Mouse (Mus musculus) G1E (cell line): ENCODE results near the gene Spag8. TPM values are rescaled to one million over a fixed set of nuclear protein-coding genes. Genes with fewer than 3 reads are reported as not detected.

Experiments
- ATAC-seq: 2 replicates; pipeline ENCODE4 v1.8.0; 2016; ENCODE audit warnings: mild to moderate bottlenecking; ENCODE audit not compliant: insufficient number of reproducible peaks, poor library complexity, low FRiP score, severe bottlenecking; ENCODE audit errors: extremely low read depth
- DNase-seq: peaks from one replicate; pipeline ENCODE4 v3.0.0; 2012; ENCODE audit warnings: low spot score
- H3K27me3 ChIP-seq: 2 replicates; pipeline ENCODE4 v1.6.1; 2012; ENCODE audit warnings: mild to moderate bottlenecking, low read length, inconsistent platforms; ENCODE audit not compliant: insufficient read depth
- H3K36me3 ChIP-seq: replicated peaks from 2 replicates; pipeline ENCODE3; 2012; ENCODE audit warnings: mild to moderate bottlenecking, inconsistent platforms
- H3K4me1 ChIP-seq: 2 replicates; pipeline ENCODE4 v1.6.1; 2012; ENCODE audit warnings: low read depth, low read length, inconsistent platforms, mixed read lengths; ENCODE audit not compliant: insufficient read depth
- H3K4me3 ChIP-seq: 2 replicates; pipeline ENCODE4 v1.5.1; 2012; ENCODE audit warnings: low read depth, mild to moderate bottlenecking, inconsistent platforms, low read length, moderate library complexity, mixed read lengths
- H3K9me3 ChIP-seq: replicated peaks from 2 replicates; pipeline ENCODE4 v1.6.1; 2012; ENCODE audit warnings: inconsistent platforms
- CTCF ChIP-seq: IDR thresholded peaks from 2 replicates; pipeline ENCODE4 v1.5.1; 2012; ENCODE audit warnings: low read depth, low read length, inconsistent platforms, mixed read lengths
- GATA1 ChIP-seq: IDR thresholded peaks from 2 replicates; pipeline ENCODE4 v1.6.1; 2012; ENCODE audit warnings: borderline replicate concordance, low read length, inconsistent platforms, mixed read lengths
- GATA2 ChIP-seq: IDR thresholded peaks from 2 replicates; pipeline ENCODE4 v1.6.1; 2012; ENCODE audit warnings: low read depth, low read length, inconsistent platforms, borderline replicate concordance
- POLR2AphosphoS5 ChIP-seq: IDR thresholded peaks from 2 replicates; pipeline ENCODE4 v1.6.1; 2012; ENCODE audit warnings: low read depth, low read length, inconsistent platforms; ENCODE audit not compliant: insufficient replicate concordance
- TAL1 ChIP-seq: conservative IDR thresholded peaks from 2 replicates; pipeline ENCODE4 v1.6.1; 2012; ENCODE audit warnings: low read depth, low read length, inconsistent platforms, mixed read lengths
- polyA plus RNA-seq: library from polyadenylated mRNA; stranded (reverse); fragments of >175 nt; gene quantifications from 2 replicates; pipeline ENCODE4 v1.2.3, GENCODE M21; 2012
- total RNA-seq, 2 experiments: library from RNA; stranded (forward) in 1 of 2; stranded (reverse) in 1 of 2; fragments of 200-1000 nt in 1 of 2; fragments of >200 nt in 1 of 2; fragmentation: Nextera tagmentation in 1 of 2; gene quantifications; 2 replicates each; pipeline ENCODE4 v1.2.3; 2014 to 2017

The Spag8 gene
- total and polyA plus RNA-seq, 3 experiments, result 0.33 TPM; not detected in 2

DNA sequence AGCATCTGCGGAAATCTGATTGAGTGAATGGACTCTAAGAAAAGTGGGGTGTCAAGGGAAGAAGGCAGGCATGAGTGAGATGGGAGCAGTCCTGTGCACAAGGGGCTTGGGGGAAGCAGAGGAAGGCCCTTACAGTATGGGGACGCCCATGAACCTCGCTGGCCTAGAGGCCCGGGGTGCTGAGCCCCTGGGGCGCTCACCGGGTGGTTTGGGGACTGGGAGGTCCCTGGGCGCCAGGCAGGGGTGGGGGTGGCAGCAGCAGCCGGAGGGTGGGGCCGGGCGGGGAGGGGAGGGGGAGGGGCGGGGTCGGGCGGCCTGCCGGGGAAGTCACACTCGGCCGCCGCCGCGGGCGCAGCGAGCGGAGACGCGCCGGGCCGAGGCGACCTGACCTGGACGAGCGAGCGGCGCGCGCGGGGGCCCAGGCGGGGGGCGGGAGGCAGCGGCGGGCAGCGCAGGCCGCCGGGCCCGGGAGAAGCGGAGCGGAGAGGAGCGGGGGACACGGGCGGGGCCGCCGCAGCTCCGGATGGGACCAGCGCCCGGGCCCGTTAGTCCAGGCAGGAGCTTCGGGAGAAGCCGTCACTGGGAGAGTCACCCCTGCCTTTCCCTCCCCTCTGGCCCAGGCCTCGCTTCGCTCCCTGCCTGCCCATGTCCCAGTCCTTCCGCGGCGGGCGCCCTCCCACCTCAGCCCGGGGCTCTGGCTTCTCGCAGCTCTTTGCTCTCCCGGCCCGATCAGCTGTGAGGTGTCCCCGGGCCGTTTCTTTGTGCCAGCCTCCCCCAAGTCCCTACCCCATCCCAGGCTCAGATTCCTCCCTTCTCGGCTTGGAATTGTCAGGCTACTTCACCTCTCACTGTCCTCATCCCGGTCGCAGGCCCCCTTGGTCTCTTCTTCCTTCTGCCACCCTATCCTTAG is 22.1 kb downstream of the Spag8 start, which contains the start of gene Npr2:
Npr2 (plus strand) TSS at position 890 of the 910 bp plus-strand sequence.
- DNase-seq (peak; percentile 32), ATAC-seq (no peak)
- Histone ChIP-seq H3K9me3 (peaks cover 5% of the 10 kb centered on the region), H3K36me3 (no peaks in the 10 kb centered on the region), H3K27me3 (peaks cover 50% of the 10 kb centered on the region), H3K4me1 (peaks cover 26% of the 10 kb centered on the region), H3K4me3 (peak within 1 kb of the TSS; percentile 72)
- TF ChIP-seq CTCF (no peak), GATA2 (no peak), TAL1 (no peak), GATA1 (no peak), POLR2AphosphoS5 (no peak)

DNA sequence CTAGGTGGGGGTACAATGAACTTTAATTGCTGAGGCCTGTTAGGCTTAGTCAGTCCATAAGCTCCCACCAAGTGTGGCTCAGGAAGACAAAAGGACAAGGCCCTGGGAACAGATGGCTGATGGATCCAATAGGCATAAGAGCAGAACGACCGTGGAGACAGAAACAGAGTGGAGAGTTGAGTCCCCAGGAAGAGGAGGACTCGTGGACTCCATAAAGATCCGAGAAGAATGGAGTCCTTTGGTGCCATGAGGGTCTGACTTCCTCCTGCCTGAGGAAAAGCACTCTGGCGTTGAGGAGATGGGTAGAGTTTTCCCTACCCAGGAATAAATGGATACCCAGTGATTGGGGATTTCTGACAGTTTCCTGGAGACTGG is 22.7 kb downstream of the Spag8 start:
- DNase-seq (no peak), ATAC-seq (no peak)
- Histone ChIP-seq H3K36me3 (no peaks in the 10 kb centered on the region), H3K27me3 (peaks cover 44% of the 10 kb centered on the region), H3K4me1 (peaks cover 26% of the 10 kb centered on the region), H3K9me3 (peaks cover 8% of the 10 kb centered on the region), H3K4me3 (peak overlapping the region; percentile 72; the same call in 1 of the 2 replicates)
- TF ChIP-seq CTCF (no peak), POLR2AphosphoS5 (no peak), GATA1 (no peak), TAL1 (no peak), GATA2 (no peak)

DNA sequence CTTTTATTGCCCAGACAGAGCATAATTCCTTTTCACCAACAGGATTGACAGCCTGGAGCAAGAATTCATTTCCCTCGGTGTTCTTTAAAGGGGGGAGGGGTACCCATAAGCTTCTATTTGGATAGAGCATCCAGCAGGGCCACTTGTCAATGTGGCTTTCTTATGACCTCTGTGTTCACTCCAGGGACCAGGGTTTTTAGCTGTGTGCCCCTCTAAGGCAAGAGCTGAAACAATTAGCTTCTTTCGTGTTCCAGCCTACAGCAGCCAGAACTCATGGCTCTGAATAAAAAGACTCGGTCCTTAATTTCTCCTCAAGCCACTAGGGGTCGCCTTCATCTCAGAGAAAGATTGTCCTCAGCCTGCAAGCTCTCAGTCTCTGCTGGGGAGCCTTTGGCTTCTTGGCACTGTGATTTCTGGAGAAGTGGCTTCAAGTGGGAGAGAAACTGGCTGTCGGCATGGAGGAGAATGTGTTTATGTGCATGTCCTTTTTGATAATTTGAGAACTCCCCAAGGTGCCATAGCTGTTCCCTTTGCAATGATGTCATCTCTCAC is 23.3 kb downstream of the Spag8 start:
- H3K9me3 ChIP-seq, result peaks cover 13% of the 10 kb centered on the region
- no peaks in the 10 kb centered on the region for H3K36me3 ChIP-seq
- peaks cover 38% of the 10 kb centered on the region for H3K27me3 ChIP-seq
- ATAC-seq (peak; percentile 34; the same call in 1 of the 2 replicates), DNase-seq (peak; percentile 75)
- TF ChIP-seq TAL1 (no peak), CTCF (peak; percentile 39; the same call in 1 of the 2 replicates)
- H3K4me1 ChIP-seq, result peaks cover 26% of the 10 kb centered on the region
- no peak overlapping the region for H3K4me3 ChIP-seq

DNA sequence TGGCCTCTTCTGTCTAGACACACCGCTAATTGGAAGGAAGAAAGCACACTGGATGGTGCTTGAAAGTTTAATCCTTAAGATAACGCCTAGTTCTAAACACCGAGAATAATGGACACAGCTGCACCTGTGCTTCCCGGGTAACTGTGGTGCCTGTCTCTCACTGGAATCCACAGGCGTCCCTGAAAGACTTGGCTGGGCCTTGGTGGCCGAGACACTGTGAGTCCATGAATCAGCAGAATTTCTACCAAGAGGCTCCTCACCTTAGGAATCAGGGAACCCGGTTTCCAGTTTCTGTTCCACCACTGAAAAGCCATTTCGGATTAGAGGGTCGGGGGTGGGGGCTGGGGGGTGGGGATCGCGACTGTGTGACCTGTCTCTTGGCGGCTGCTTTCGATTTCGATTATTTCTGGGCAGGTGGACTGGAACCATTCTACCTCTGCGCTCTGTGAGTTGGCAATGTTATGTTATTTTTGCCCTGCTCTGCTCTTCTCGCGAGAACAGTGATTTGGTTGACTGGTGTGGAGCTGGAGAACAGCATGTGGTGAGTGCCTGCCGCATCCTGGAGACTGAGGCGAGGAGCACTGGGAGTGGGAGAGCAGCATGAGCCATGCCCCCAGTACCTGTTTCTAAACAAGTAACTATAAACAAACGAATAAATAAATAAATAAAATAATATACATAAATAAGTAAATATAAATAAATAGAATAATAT is 24.1 kb downstream of the Spag8 start:
- no peak for DNase-seq
- TF ChIP-seq GATA1 (no peak), TAL1 (no peak), CTCF (no peak), POLR2AphosphoS5 (no peak), GATA2 (no peak)
- Histone ChIP-seq H3K4me1 (peaks cover 26% of the 10 kb centered on the region), H3K27me3 (peaks cover 33% of the 10 kb centered on the region), H3K4me3 (no peak overlapping the region), H3K9me3 (peaks cover 15% of the 10 kb centered on the region), H3K36me3 (no peaks in the 10 kb centered on the region)
- ATAC-seq, result no peak

DNA sequence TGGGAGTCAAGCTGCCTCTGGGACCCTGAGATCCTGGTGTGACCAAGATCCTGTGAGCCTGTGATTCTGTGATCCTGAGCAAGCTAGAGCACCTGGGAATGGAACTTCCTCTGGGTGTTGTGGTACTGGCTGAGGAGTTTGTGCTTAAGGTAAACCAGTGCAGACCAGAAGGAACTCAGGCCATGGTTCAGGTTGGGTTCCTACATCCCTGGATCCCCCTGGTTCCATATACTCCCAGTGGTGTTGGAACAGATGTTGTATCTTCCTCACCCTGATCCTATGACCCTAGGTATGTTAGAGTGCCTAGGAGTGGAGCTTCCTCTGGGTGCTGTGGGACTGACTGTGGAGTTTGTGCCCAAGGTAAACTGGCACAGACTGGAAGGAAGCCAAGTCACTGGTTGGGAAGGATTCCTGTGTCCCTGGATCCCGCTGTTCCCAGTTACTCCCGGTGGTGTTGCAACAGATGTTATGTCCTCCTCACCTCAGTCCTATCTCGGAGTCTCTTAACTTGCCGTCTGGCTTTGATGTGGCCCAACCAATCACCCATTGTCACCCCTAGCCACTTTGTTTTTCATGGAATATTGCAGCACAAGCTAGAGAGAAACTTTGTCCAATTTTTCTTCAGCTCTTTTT is 33.1 kb downstream of the Spag8 start:
- no peaks in the 10 kb centered on the region for H3K36me3 ChIP-seq
- peaks cover 11% of the 10 kb centered on the region for H3K9me3 ChIP-seq
- no peaks in the 10 kb centered on the region for H3K27me3 ChIP-seq
- H3K4me1 ChIP-seq, result no peaks in the 10 kb centered on the region
- H3K4me3 ChIP-seq, result no peak overlapping the region
- ATAC-seq (no peak), DNase-seq (no peak)
- no peak for TF ChIP-seq GATA1
- no peak for TF ChIP-seq TAL1
- no peak for TF ChIP-seq CTCF
- TF ChIP-seq GATA2, result no peak
- TF ChIP-seq POLR2AphosphoS5, result no peak

DNA sequence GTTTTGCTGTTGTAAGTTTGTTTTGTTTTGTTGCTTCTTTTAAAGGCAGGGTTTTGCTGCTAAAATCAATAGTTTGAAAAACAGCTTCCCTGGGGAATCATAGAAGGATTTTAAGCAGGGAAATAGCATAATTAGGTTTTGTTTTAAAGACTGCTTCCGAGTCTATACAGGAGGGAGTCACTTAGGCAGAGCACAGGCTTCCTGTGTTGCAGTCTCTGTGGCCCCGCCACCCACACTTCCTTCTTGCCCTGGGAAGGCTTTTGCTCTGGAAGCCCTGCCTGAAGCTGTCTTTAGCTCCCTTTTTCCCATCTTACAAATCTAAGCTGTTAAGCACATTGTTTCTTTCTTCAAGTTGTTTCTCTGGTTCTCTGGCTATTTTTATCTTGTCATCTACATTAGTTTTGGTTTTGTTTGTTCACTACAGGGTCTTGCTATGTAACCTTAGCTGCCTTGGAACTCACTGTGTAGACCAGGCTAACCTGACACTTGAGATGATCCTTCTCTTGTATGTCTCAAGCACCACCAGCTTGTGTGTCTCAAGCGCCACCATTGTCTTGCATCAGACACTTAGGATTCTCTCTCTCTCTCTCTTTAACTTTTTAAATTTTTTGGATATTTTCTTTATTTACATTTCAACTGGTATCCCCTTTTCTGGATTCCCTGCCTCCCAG is 40.2 kb downstream of the Spag8 start:
- H3K9me3 ChIP-seq, result no peaks in the 10 kb centered on the region
- peaks cover 30% of the 10 kb centered on the region for H3K4me1 ChIP-seq
- H3K36me3 ChIP-seq, result no peaks in the 10 kb centered on the region
- H3K27me3 ChIP-seq, result no peaks in the 10 kb centered on the region
- DNase-seq (no peak), ATAC-seq (peak; percentile 76)
- H3K4me3 ChIP-seq, result peak overlapping the region; percentile 59; the same call in 1 of the 2 replicates
- TF ChIP-seq CTCF, result no peak
- TF ChIP-seq TAL1, result no peak
- TF ChIP-seq GATA2, result no peak
- TF ChIP-seq GATA1, result no peak
- no peak for TF ChIP-seq POLR2AphosphoS5
